Mouse (Mus musculus) brain, embryonic 14.5 days (tissue): ENCODE results near the gene Nckap5l.

Experiments used
- CTCF ChIP-seq: fragments of 200-500 bp; IDR thresholded peaks from 2 replicates; pipeline ENCODE4 v1.5.1; 2012; ENCODE audit warnings: inconsistent platforms, mild to moderate bottlenecking, moderate library complexity, borderline replicate concordance; ENCODE audit not compliant: insufficient read depth, insufficient read length; ENCODE audit errors: extremely low read depth
- POLR2A ChIP-seq: fragments of 200-500 bp; IDR thresholded peaks from 2 replicates; pipeline ENCODE4 v1.6.1; 2012; ENCODE audit warnings: mild to moderate bottlenecking, inconsistent platforms, borderline replicate concordance; ENCODE audit not compliant: poor library complexity, insufficient read depth, insufficient read length, severe bottlenecking; ENCODE audit errors: extremely low read depth

- TF ChIP-seq CTCF (no peak), POLR2A (no peak)
These were observed 45.8 kb downstream of the Nckap5l start for GRCm38 (mm10) chr15:99411747-99412146.
